Mouse (Mus musculus): ENCODE measurements at regions not wholly inside any gene's neighbourhood (a gene's known extent, or its start where the extent isn't known, plus 50 kb on each side); places are given as distances from the start of the nearest gene placed in this dataset.

- intact Hi-C loops (cut with DNase I): no loop called here
- no peak for DNase-seq (ENCODE audit: low spot score)
Measured at GRCm38 (mm10) chr2:142964340-142964739, 63.0 kb upstream of the Kif16b start.

- no peak for DNase-seq (ENCODE audit: low spot score)
- intact Hi-C loops (cut with DNase I): loop anchor here (1.0 kb wide), 1 partner anchor 108 kb away; no protein-coding TSS in a partner anchor
Measured at GRCm38 (mm10) chr2:142967250-142967649, 65.9 kb upstream of the Kif16b start.

GRCm38 (mm10) chr2:142980771-142981170, 79.4 kb upstream of the Kif16b start:
- DNase-seq (ENCODE audit: low spot score): no peak
- intact Hi-C loops (cut with DNase I): no loop called here

- intact Hi-C loops (cut with DNase I): no loop called here
Measured at GRCm38 (mm10) chr2:142988691-142989090, 74.1 kb upstream of the Snrpb2 start.

GRCm38 (mm10) chr2:142996088-142996487, 66.8 kb upstream of the Snrpb2 start:
- intact Hi-C loops (cut with DNase I): no loop called here
- DNase-seq (ENCODE audit: low spot score): no peak

More at GRCm38 (mm10) chr2:142988691-142989090, 74.1 kb upstream of the Snrpb2 start:
- no peak for DNase-seq (ENCODE audit: low spot score)

- intact Hi-C loops (cut with DNase I): no loop called here
- DNase-seq (ENCODE audit: low spot score): no peak
Measured at GRCm38 (mm10) chr2:143002874-143003273, 60.0 kb upstream of the Snrpb2 start.

GRCm38 (mm10) chr2:143003341-143003740, 59.5 kb upstream of the Snrpb2 start:
- DNase-seq (ENCODE audit: low spot score): no peak
- intact Hi-C loops (cut with DNase I): no loop called here

GRCm38 (mm10) chr2:143011380-143011779, 51.5 kb upstream of the Snrpb2 start:
- intact Hi-C loops (cut with DNase I): no loop called here
- no peak for DNase-seq (ENCODE audit: low spot score)
